Mouse (Mus musculus) cortical plate, adult 2 months (tissue): Measurements from ENCODE around the gene Dedd2.

Source experiments
- CTCF ChIP-seq: fragments of 200-500 bp; IDR thresholded peaks from 2 replicates; pipeline ENCODE4 v1.5.1; 2011; ENCODE audit warnings: mild to moderate bottlenecking, control low read depth, low read length; ENCODE audit not compliant: insufficient read depth; ENCODE audit errors: extremely low read depth
- POLR2A ChIP-seq: fragments of 200-500 bp; IDR thresholded peaks from 2 replicates; pipeline ENCODE4 v1.6.1; 2011; ENCODE audit warnings: mild to moderate bottlenecking, low read length, control low read depth; ENCODE audit not compliant: insufficient read depth; ENCODE audit errors: extremely low read depth

DNA sequence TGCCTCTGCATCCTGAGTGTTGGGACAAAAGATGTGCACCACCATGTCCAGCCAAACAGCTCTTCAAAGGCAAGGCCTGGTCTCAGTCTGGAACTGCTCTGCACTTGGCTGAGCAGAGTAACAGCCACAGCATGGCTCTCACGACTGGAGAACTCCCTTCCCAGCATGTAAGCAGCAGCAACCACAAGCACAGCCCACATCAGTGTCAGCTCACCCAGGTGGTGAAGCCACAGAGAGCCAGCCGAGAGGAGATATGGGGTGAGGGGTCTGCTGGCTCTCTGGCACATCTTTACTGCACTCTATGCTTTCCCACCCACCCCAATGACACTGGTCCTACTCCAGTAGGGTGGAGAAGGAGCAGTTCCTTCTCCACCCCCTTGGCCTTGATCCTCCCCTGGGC is 12.6 kb upstream of the Dedd2 start:
- TF ChIP-seq POLR2A (no peak), CTCF (no peak)
